Mouse (Mus musculus): ENCODE measurements around the gene Olfm3. TPM values are rescaled to one million over a fixed set of nuclear protein-coding genes. Genes with fewer than 3 reads are reported as not detected.

Gene Olfm3
- total RNA-seq (2014; rRNA removed) (1.5 and 2.7 TPM in 2 replicates), polyA plus RNA-seq (2012; rRNA removed) (0.16 and 0.27 TPM in 2 replicates)

- WGBS, result 8% methylated on average over 21 of the region's 21 CpGs
- no peak for TF ChIP-seq POLR2A (IDR thresholded peaks at IDR 0.05; ENCODE audit: extremely low read depth, insufficient read depth, low read length)
- TF ChIP-seq CTCF (IDR thresholded peaks at IDR 0.05; ENCODE audit: low read depth, low read length), result no peak
- no peak within 1 kb of the TSS for H3K9ac ChIP-seq (ENCODE audit: low read depth, low read length)
- no peak within 1 kb of the TSS for H3K27ac ChIP-seq (replicated peaks; ENCODE audit: insufficient read depth, low read depth, low read length)
- no peaks in the 10 kb centered on the region for H3K4me1 ChIP-seq (ENCODE audit: control insufficient read depth, insufficient read depth, low read length)
- no peak within 1 kb of the TSS for H3K4me3 ChIP-seq (ENCODE audit: insufficient read depth, low read depth, low read length)
- no peak for DNase-seq (ENCODE audit: extremely low read depth, low read depth, low spot score)
- H3K36me3 ChIP-seq (ENCODE audit: control insufficient read depth, insufficient read depth, low read length), result no peaks in the 10 kb centered on the region
- peaks cover 2% of the 10 kb centered on the region; the same call in 1 of the 2 replicates for H3K27me3 ChIP-seq (ENCODE audit: control insufficient read depth, insufficient read depth, low read length)
- no peaks in the 10 kb centered on the region for H3K79me2 ChIP-seq (ENCODE audit: control insufficient read depth, insufficient read depth, low read length)
Measured at GRCm38 (mm10) chr3:114903924-114904438, at the start of gene Olfm3. Gene Olfm3, plus strand, starts transcription at chr3:114904078.

DNA sequence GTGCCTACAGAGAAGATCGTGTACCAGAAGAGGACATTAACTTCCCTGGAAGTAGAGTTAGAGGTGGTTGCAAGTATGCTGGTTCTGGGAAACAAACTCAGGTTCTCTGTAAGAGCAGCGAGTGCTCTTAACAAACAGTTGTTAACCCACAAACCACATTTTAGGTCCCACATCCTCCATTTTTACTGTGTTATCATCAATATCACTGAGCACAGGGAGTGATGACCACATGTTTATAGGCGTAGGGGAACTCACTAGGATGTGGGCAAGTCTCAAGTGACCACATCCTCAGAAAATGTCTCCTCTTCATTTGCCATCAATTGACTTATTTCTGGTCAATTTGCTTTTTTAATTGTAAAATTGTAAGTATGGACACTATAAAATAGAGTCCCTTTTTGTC is 14.1 kb upstream of the Olfm3 start:
- Histone ChIP-seq H3K4me3 (ENCODE audit: insufficient read depth, low read depth, low read length) (no peak overlapping the region), H3K4me1 (ENCODE audit: control insufficient read depth, insufficient read depth, low read length) (no peaks in the 10 kb centered on the region), H3K79me2 (ENCODE audit: control insufficient read depth, insufficient read depth, low read length) (no peaks in the 10 kb centered on the region), H3K27ac (replicated peaks; ENCODE audit: insufficient read depth, low read depth, low read length) (no peak overlapping the region), H3K36me3 (ENCODE audit: control insufficient read depth, insufficient read depth, low read length) (no peaks in the 10 kb centered on the region), H3K9ac (ENCODE audit: low read depth, low read length) (no peak overlapping the region), H3K27me3 (ENCODE audit: control insufficient read depth, insufficient read depth, low read length) (no peaks in the 10 kb centered on the region)
- WGBS, result 74% methylated on average over 3 of the region's 3 CpGs
- TF ChIP-seq POLR2A (IDR thresholded peaks at IDR 0.05; ENCODE audit: extremely low read depth, insufficient read depth, low read length), result no peak
- TF ChIP-seq CTCF (IDR thresholded peaks at IDR 0.05; ENCODE audit: low read depth, low read length), result no peak
- DNase-seq (ENCODE audit: extremely low read depth, low read depth, low spot score), result no peak

GRCm38 (mm10) chr3:114904633-114905423 is 950 bp downstream of the Olfm3 start:
- no peaks in the 10 kb centered on the region for H3K4me1 ChIP-seq (ENCODE audit: control insufficient read depth, insufficient read depth, low read length)
- no peak overlapping the region for H3K27ac ChIP-seq (replicated peaks; ENCODE audit: insufficient read depth, low read depth, low read length)
- H3K27me3 ChIP-seq (ENCODE audit: control insufficient read depth, insufficient read depth, low read length), result peaks cover 2% of the 10 kb centered on the region; the same call in 1 of the 2 replicates
- 25% methylated on average over 16 of the region's 16 CpGs for WGBS
- TF ChIP-seq POLR2A (IDR thresholded peaks at IDR 0.05; ENCODE audit: extremely low read depth, insufficient read depth, low read length) (no peak), CTCF (IDR thresholded peaks at IDR 0.05; ENCODE audit: low read depth, low read length) (no peak)
- H3K79me2 ChIP-seq (ENCODE audit: control insufficient read depth, insufficient read depth, low read length), result no peaks in the 10 kb centered on the region
- no peak overlapping the region for H3K9ac ChIP-seq (ENCODE audit: low read depth, low read length)
- no peak for DNase-seq (ENCODE audit: extremely low read depth, low read depth, low spot score)
- H3K4me3 ChIP-seq (ENCODE audit: insufficient read depth, low read depth, low read length), result no peak overlapping the region
- no peaks in the 10 kb centered on the region for H3K36me3 ChIP-seq (ENCODE audit: control insufficient read depth, insufficient read depth, low read length)

GRCm38 (mm10) chr3:114907537-114907936 is 3.7 kb downstream of the Olfm3 start:
- DNase-seq (ENCODE audit: extremely low read depth, low read depth, low spot score), result no peak
- H3K27ac ChIP-seq (replicated peaks; ENCODE audit: insufficient read depth, low read depth, low read length), result no peak overlapping the region
- no peaks in the 10 kb centered on the region for H3K4me1 ChIP-seq (ENCODE audit: control insufficient read depth, insufficient read depth, low read length)
- TF ChIP-seq POLR2A (IDR thresholded peaks at IDR 0.05; ENCODE audit: extremely low read depth, insufficient read depth, low read length) (no peak), CTCF (IDR thresholded peaks at IDR 0.05; ENCODE audit: low read depth, low read length) (no peak)
- no peak overlapping the region for H3K9ac ChIP-seq (ENCODE audit: low read depth, low read length)
- H3K27me3 ChIP-seq (ENCODE audit: control insufficient read depth, insufficient read depth, low read length), result peaks cover 2% of the 10 kb centered on the region; the same call in 1 of the 2 replicates
- no peaks in the 10 kb centered on the region for H3K36me3 ChIP-seq (ENCODE audit: control insufficient read depth, insufficient read depth, low read length)
- no peaks in the 10 kb centered on the region for H3K79me2 ChIP-seq (ENCODE audit: control insufficient read depth, insufficient read depth, low read length)
- H3K4me3 ChIP-seq (ENCODE audit: insufficient read depth, low read depth, low read length), result no peak overlapping the region

- Histone ChIP-seq H3K27ac (replicated peaks; ENCODE audit: insufficient read depth, low read depth, low read length) (no peak overlapping the region), H3K9ac (ENCODE audit: low read depth, low read length) (no peak overlapping the region), H3K36me3 (ENCODE audit: control insufficient read depth, insufficient read depth, low read length) (no peaks in the 10 kb centered on the region), H3K79me2 (ENCODE audit: control insufficient read depth, insufficient read depth, low read length) (no peaks in the 10 kb centered on the region), H3K4me3 (ENCODE audit: insufficient read depth, low read depth, low read length) (no peak overlapping the region), H3K4me1 (ENCODE audit: control insufficient read depth, insufficient read depth, low read length) (no peaks in the 10 kb centered on the region), H3K27me3 (ENCODE audit: control insufficient read depth, insufficient read depth, low read length) (peaks cover 2% of the 10 kb centered on the region; the same call in 1 of the 2 replicates)
- DNase-seq (ENCODE audit: extremely low read depth, low read depth, low spot score), result no peak
- WGBS, result 75% methylated on average over 3 of the region's 3 CpGs
- TF ChIP-seq POLR2A (IDR thresholded peaks at IDR 0.05; ENCODE audit: extremely low read depth, insufficient read depth, low read length) (no peak), CTCF (IDR thresholded peaks at IDR 0.05; ENCODE audit: low read depth, low read length) (no peak)
Measured at GRCm38 (mm10) chr3:114908846-114909245, 5.0 kb downstream of the Olfm3 start.

GRCm38 (mm10) chr3:114920102-114920501 is 16.2 kb downstream of the Olfm3 start:
- no peak overlapping the region for H3K9ac ChIP-seq (ENCODE audit: low read depth, low read length)
- no peaks in the 10 kb centered on the region for H3K4me1 ChIP-seq (ENCODE audit: control insufficient read depth, insufficient read depth, low read length)
- no peak for TF ChIP-seq CTCF (IDR thresholded peaks at IDR 0.05; ENCODE audit: low read depth, low read length)
- no peak for TF ChIP-seq POLR2A (IDR thresholded peaks at IDR 0.05; ENCODE audit: extremely low read depth, insufficient read depth, low read length)
- no peaks in the 10 kb centered on the region for H3K79me2 ChIP-seq (ENCODE audit: control insufficient read depth, insufficient read depth, low read length)
- no peaks in the 10 kb centered on the region for H3K27me3 ChIP-seq (ENCODE audit: control insufficient read depth, insufficient read depth, low read length)
- H3K36me3 ChIP-seq (ENCODE audit: control insufficient read depth, insufficient read depth, low read length), result no peaks in the 10 kb centered on the region
- DNase-seq (ENCODE audit: extremely low read depth, low read depth, low spot score), result no peak
- no peak overlapping the region for H3K4me3 ChIP-seq (ENCODE audit: insufficient read depth, low read depth, low read length)
- WGBS, result 81% methylated on average over 3 of the region's 3 CpGs
- H3K27ac ChIP-seq (replicated peaks; ENCODE audit: insufficient read depth, low read depth, low read length), result no peak overlapping the region
